Mouse (Mus musculus) left cerebral cortex, postnatal 14 days (tissue): ENCODE results near the gene Trmu. TPM values are rescaled to one million over a fixed set of nuclear protein-coding genes. Genes with fewer than 3 reads are reported as not detected.

Experiments
- DNase-seq, 2 experiments: peaks; one replicate each; pipeline ENCODE4 v3.0.0; 2021 to 2022; ENCODE audit warnings: low spot score in 2 of 2, mixed read lengths in 1 of 2
- intact Hi-C: fragments of 180-260 bp; cut with DNase I; formaldehyde crosslinking; loops from one replicate; pipeline ENCODE4 v1.15.1; 2025
- total RNA-seq, 2 experiments: library from RNA; stranded (reverse); gene quantifications; 2 replicates each; pipeline ENCODE4 v1.2.3; 2021

The Trmu gene
- total RNA-seq, 2 experiments from 2014 or later, result 29.4 to 32.2 TPM

DNA sequence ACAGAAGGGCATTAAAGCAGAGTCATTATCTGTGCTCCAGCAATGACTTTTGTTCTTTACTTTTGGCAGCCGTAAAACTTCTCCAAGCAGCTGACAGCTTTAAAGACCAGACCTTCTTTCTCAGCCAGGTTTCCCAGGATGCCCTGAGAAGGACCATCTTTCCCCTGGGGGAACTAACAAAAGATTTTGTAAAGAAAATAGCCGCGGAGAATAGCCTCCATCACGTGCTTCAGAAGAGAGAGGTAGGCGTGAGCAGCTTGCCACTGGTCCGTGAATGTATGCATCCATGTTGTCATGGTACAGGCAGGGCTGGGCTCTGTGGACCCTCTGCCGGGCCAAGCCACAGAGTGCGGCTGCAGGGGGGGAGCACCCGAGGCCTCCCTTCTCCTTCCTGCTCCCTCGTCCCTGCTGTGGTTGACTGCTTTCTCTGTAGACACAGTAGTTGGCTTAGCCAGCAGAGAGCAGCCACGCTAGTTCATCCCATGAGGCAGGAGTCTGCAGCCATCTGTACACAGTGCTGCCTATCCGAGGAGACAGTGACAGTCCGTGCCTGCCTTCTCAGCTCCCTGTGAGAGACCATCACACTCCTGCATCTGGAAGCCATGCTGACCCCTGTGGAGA is 13.5 kb downstream of the Trmu start:
- intact Hi-C loops, result no loop called here
- no peak for DNase-seq

- DNase-seq, result no peak
- intact Hi-C loops, result no loop called here
Measured at GRCm38 (mm10) chr15:85893871-85894270, 14.8 kb downstream of the Trmu start.

DNA sequence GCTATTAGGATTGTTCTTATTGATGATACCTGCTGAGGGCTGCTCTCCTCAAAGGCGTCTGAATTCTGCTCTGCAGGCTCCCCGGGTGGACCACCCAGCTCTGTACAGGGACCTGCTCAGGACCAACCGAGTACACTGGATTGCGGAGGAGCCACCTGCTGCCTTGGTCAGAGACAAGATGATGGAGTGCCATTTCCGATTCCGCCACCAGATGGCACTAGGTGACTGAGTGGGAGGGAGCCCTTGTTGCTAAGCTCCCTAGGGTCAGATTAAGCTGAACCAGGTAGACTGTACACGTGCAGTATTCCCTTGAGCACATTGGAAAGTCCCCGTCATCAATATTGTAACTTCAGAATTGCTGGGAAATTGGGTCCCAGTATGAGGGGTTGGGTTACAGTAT is 17.2 kb downstream of the Trmu start:
- intact Hi-C loops, result loop anchor here (1.0 to 5.0 kb wide), 2 partner anchors 143 to 241 kb away; no protein-coding TSS in a partner anchor
- peak; percentile 77 to 87 for DNase-seq

- DNase-seq, result no peak
- intact Hi-C loops, result loop anchor here (5.0 kb wide), 1 partner anchor 240 kb away; no protein-coding TSS in a partner anchor
Measured at GRCm38 (mm10) chr15:85897113-85897512, 18.0 kb downstream of the Trmu start.

DNA sequence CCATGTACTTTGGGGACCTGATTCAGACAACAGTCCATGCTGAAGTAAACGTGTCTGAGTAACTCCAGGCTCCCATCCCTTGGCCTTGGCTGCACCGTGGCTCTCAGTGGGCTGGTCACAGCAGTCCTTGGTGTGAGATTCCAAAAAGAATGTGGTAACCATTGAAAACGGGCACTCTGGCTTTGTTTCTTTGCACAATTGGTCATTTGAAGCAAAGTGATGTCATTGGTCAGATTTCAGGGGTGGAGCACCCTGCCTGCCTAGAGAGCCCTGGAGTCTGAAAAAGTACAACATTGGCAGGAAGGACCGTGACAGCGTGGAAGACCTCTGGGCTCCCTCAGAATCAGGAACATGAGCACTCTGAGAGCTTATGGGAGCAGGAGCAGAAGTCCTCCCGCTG is 20.3 kb downstream of the Trmu start:
- DNase-seq, result no peak
- intact Hi-C loops, result loop anchor here (5.0 kb wide), 1 partner anchor 238 kb away; no protein-coding TSS in a partner anchor

- intact Hi-C loops, result no loop called here
- DNase-seq, result no peak
Measured at GRCm38 (mm10) chr15:85900318-85900717, 21.2 kb downstream of the Trmu start.

GRCm38 (mm10) chr15:85900801-85901200 is 21.7 kb downstream of the Trmu start:
- intact Hi-C loops, result no loop called here
- DNase-seq, result no peak

DNA sequence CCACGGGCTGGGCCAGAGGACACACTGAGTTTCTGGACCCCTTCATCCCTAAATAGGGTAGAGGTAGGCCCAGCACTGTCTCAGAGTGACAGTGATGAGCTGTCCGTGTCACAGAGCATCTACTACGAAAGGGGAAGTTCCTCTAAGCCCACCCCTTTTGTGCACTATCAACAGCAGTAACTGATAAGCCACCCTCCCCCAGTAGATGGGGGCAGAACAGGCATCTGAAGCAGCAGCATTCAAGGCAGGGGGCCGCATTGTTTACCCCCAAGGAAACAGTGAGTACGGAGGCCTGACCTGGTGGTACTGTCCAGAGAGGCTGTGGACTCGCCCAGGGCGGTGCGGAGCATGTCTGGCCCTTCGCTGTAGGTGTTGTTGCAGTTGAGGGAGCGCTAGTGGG is 23.4 kb downstream of the Trmu start:
- intact Hi-C loops, result no loop called here
- no peak for DNase-seq

DNA sequence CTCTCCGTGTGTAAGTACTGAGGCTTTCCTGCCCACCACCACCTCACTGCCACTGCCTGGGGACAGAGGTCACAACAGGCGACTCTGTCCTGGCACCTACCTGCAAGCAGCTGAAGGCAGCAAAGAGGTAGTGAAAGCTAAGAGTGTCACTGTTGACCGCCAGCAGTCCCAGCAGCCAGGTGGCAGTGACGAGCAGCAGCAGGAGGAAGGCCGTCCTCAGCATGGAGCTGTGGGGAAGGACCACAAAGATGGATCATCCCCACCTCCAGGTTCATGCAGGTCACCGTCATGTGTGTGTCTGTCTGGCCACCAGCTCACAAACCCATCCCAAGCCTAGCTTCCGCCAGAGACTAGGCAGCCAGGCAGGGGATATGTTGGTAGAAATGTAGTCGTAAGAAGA is 24.7 kb downstream of the Trmu start:
- intact Hi-C loops, result no loop called here
- no peak for DNase-seq

DNA sequence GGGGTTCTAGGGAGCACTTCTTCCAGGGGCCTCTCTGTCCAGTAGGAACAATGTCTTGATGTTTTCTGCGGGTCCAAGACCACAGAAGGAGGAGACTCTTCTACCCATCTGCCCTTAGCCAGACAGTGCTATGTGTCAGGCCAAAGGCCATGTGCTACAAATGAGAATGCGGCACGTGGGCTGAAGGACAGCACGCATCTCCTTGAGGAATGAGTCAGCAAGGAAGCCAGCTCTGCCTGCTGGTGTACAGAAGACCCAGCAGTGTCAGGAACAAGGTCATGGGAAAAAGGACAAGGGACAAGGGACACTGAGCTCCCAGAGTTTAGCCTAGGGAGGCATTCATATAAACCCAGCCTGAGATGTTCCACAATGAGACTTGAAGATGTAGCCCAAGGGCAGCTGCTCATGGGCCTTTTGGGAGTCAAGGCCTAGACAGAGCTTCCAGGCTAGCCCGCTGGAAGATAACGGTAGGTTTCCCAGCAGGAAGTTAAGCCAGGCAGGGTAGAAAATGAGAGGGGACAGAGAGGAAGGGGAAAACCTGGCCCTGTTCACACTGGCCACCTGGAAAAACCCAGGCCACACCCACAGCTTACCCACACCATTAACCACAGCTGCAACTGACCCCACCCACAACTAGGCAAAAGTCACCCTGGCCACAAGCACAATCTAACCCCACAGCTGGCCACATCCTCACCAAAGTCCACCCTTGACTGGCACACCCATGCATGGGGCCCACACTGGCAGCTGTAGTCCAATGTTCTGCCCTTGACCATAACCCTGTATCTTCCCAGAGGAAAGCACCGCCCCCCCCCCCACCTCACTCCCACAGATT is 29.8 kb downstream of the Trmu start:
- no peak for DNase-seq
- intact Hi-C loops, result no loop called here

GRCm38 (mm10) chr15:85909492-85909829 is 30.3 kb downstream of the Trmu start:
- DNase-seq, result no peak
- intact Hi-C loops, result no loop called here

DNA sequence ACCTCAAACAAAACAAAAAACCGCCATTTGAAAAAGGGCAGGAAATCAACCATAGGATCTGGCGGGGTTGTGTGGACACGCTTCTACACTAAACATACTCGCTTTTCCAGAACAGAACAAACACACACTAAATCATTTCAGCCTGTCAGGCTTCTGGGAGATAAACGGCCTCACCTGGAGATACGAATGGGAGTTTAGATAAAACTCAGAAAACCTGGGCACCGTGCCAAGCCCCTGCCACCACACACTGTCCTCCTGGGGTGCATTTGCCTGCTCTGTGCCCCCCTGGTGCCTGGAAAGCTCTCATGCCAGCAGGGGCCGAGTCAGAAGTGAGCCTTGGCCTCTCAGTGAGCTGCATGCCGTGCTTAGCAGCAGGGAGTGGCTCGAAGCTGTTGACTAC is 30.8 kb downstream of the Trmu start:
- intact Hi-C loops, result loop anchor here (5.0 kb wide), 1 partner anchor 127 kb away; no protein-coding TSS in a partner anchor
- no peak for DNase-seq

- intact Hi-C loops, result loop anchor here (5.0 kb wide), 1 partner anchor 124 kb away; no protein-coding TSS in a partner anchor
- DNase-seq, result peak; percentile 64 to 70
Measured at GRCm38 (mm10) chr15:85913605-85914004, 34.5 kb downstream of the Trmu start.

GRCm38 (mm10) chr15:85919191-85919891 is 40.2 kb downstream of the Trmu start:
- no peak for DNase-seq
- intact Hi-C loops, result no loop called here

GRCm38 (mm10) chr15:85919892-85920248 is 40.8 kb downstream of the Trmu start:
- intact Hi-C loops, result no loop called here
- no peak for DNase-seq

GRCm38 (mm10) chr15:85921855-85922254 is 42.7 kb downstream of the Trmu start:
- intact Hi-C loops, result no loop called here
- DNase-seq, result no peak

DNA sequence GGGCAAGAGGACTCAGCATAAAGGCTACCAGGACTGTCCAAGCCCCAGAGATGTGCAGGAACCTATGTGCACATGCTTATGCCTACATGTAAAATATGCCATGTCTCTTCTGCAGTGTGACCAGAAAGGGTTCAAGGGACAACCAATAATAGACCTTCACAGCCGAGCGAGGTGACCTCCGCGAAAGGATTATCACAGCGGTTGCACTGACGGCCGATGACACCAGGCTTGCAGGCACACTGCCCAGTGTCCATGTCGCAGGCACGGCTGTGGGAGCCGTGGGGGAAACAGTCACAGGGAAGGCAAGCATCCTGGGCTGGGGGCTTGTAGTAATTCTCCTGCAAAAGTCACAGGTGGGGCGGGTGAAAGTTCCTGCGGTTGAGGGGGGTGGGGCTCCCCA is 49.0 kb downstream of the Trmu start:
- intact Hi-C loops, result no loop called here
- no peak for DNase-seq

GRCm38 (mm10) chr15:85935627-85936049 is 56.5 kb downstream of the Trmu start:
- intact Hi-C loops, result no loop called here
- no peak for DNase-seq
